Mouse (Mus musculus) neutrophil, adult 83 days (primary cell): ENCODE measurements around the gene Olfr1392. TPM values are rescaled to one million over a fixed set of nuclear protein-coding genes. Genes with fewer than 3 reads are reported as not detected.

Source experiments
- total RNA-seq, 2 experiments: library from RNA; stranded (reverse); gene quantifications; one replicate each; pipeline ENCODE4 v1.2.4; 2023

The Olfr1392 gene
- total RNA-seq, result not detected

DNA sequence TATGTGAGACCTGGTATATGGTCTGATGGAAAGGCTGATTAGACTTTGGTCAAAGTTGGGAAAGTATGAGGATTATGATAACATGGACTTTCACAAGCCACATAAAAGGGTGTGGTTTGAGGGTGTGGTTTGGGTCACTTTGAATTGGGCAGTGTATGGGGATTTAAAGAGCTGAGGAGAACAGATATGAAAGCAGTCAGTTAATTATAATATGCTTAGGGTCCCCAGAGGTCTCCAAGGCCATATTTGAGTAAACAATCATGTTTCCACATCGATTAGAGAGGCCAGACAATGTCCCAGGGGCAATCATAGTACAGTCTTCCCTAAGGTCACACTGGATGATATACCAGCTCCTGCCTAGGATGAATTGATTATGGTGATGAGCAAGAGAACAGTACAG lies at the start of gene Olfr1392:
Gene Olfr1392 (plus strand): TSS at position 301 of the 400 bp plus-strand sequence.

DNA sequence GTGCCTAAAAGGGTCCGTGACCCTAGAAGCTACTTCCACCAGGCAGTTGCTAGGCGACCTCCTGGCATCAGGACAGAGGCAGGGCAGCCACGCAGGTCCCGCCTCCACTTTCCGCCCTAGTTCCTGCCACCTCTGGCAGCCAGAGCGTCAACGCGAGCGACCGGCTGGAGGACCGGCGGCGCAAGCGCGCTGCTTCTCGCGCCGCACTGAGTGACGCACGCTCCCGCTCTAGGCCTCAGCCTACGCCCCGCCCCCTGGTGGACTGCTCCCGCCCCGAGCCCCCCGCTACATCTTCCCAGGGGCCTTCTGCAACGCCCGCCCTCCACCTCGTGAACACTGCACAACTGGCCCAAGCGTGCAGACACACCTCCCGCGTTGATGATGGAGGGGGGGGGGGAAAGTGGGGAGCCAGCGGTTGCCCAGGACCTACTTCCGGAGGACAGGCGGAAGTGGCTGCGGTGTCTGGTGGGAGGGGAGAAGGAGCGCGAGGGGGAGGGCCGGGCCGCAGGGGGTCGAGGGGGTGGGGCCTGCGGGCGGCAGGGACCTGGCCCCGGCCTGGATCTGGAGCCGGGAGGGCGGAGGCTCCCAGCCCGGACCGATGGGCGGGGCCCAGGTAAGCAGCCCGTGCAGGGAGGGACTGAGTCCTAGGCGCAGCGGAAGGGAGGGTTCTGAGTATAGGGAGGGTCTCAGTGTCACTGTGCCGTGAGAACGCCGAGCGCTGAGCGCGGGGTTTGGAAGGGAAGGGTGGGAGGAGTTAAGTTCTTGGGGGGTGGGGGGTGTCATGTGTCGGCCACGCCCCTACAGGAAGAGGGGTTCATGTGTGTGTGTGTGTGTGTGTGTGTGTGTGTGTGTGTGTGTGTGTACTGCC lies 41.1 kb upstream of the Olfr1392 start, which contains the start of gene Mgat1:
Gene Mgat1 (plus strand): TSS at position 465 of the 868 bp plus-strand sequence.

DNA sequence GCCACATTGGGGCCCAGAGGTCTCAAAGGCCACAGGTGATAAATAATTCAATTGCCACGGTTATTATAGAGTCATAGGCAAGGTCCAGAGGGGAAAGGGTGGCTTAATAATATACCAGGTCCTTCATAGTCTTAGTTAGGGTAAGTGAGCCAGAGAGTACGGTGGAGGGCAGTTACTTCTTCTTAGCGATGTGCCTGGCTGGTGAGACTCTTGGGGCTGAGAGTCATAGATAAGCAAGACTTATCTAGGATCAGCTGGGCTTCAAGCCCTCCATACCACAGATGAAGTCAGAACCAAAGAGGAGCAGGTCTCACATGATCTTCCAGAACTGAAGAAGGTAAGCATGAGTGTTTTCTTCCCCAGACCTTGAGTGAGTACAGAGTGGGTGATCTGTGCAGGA lies 6.9 kb upstream of the Olfr1392 start, which contains the start of gene Olfr1393:
Gene Olfr1393 (plus strand): TSS at position 83 of the 400 bp plus-strand sequence.

GRCm38 (mm10) chr11:49304441-49304840 lies 19.4 kb downstream of the Olfr1392 start, which contains the start of gene Olfr10:
Olfr10 (plus strand) TSS chr11:49304741.

GRCm38 (mm10) chr11:49322442-49322841 lies 37.4 kb downstream of the Olfr1392 start, which contains the start of gene Olfr1391:
Olfr1391 (plus strand) TSS chr11:49322742.

GRCm38 (mm10) chr11:49334888-49335287 lies 49.8 kb downstream of the Olfr1392 start, which contains the start of gene Olfr1390:
Olfr1390 (plus strand) TSS chr11:49335188.

Other genes with a start within 250 kb of the Olfr1392 start
- 10 to 100 TPM; 40.2 to 41.2 TPM for gene 9930111J21Rik2, start 234.0 kb upstream of the Olfr1392 start, total RNA-seq
- gene Tgtp2, start 221.1 kb upstream of the Olfr1392 start, total RNA-seq, result 1 to 10 TPM in 1 of 2 experiments, under 1 TPM in 1; 0.46 to 1.5 TPM
- 10 to 100 TPM; 17.0 TPM for gene Ifi47, start 208.7 kb upstream of the Olfr1392 start, total RNA-seq
- not detected for gene Olfr1396, start 170.4 kb upstream of the Olfr1392 start, total RNA-seq
- not detected for gene Olfr1395, start 143.0 kb upstream of the Olfr1392 start, total RNA-seq
- not detected for gene Olfr1394, start 130.9 kb upstream of the Olfr1392 start, total RNA-seq
- gene Btnl9, start 98.1 kb upstream of the Olfr1392 start, total RNA-seq, result 1 to 10 TPM; 2.1 to 2.4 TPM
- gene Zfp62, start 82.0 kb upstream of the Olfr1392 start, total RNA-seq, result 10 to 100 TPM; 44.4 to 46.3 TPM
- 10 to 100 TPM; 69.3 to 81.5 TPM for gene Mgat1, start 41.1 kb upstream of the Olfr1392 start, total RNA-seq
- gene Olfr1393, start 7.0 kb upstream of the Olfr1392 start, total RNA-seq, result under 1 TPM in 1 of 2 experiments, not detected in 1; 0.73 TPM
- not detected for gene Olfr10, start 19.5 kb downstream of the Olfr1392 start, total RNA-seq
- not detected for gene Olfr1391, start 37.5 kb downstream of the Olfr1392 start, total RNA-seq
- not detected for gene Olfr1390, start 49.9 kb downstream of the Olfr1392 start, total RNA-seq
- gene Olfr1389, start 137.8 kb downstream of the Olfr1392 start, total RNA-seq, result not detected
- under 1 TPM; 0.26 to 0.28 TPM for gene Olfr1388, start 151.3 kb downstream of the Olfr1392 start, total RNA-seq
- gene Olfr1387, start 170.1 kb downstream of the Olfr1392 start, total RNA-seq, result not detected
- not detected for gene Olfr1386, start 179.8 kb downstream of the Olfr1392 start, total RNA-seq
- gene Olfr1385, start 203.8 kb downstream of the Olfr1392 start, total RNA-seq, result not detected
- gene Olfr1384, start 221.4 kb downstream of the Olfr1392 start, total RNA-seq, result not detected
- not detected for gene Olfr1383, start 234.4 kb downstream of the Olfr1392 start, total RNA-seq
- not detected for gene Olfr1382, start 243.0 kb downstream of the Olfr1392 start, total RNA-seq